12 mouse cellular contexts compared by ENCODE assay signal in genomic region chr1:88445400-88445799, GRCm38 (mm10). TPM values are rescaled to one million over a fixed set of nuclear protein-coding genes. Genes with fewer than 3 reads are reported as not detected.
DNase-seq lines count a peak whose midpoint lies in the region; TF ChIP-seq lines count a peak whose summit lies in the region.
"Had no signal": no experiment of that assay in that cellular context is flagged by ENCODE, and none has a peak within 500 bp of the region (broad histone marks: within the 10 kb centered on the region; RNA-seq: fewer than 3 reads in every experiment).

No protein-coding gene starts in this region.

- DNase-seq in embryo, embryonic 10 days (ENCODE audit: low spot score) = peak; percentile 62
- no peak for DNase-seq in embryo, embryonic 9.5 days (ENCODE audit: extremely low spot score)
- DNase-seq in layer of hippocampus, adult 2 months (ENCODE audit: low spot score in 2 of 2) = no peak
- no peak for DNase-seq in layer of hippocampus, adult 18-20 months (ENCODE audit: low spot score in 2 of 2)
- peak; percentile 32 for DNase-seq in CD4-positive helper T cell, adult 2 months (ENCODE audit: low read depth, low spot score)
- peak; percentile 28 for DNase-seq in brain, embryonic 14.5 days (ENCODE audit: low read depth)
- DNase-seq in urinary bladder, postnatal 4 days (ENCODE audit: low spot score in 2 of 2) = no peak
- DNase-seq in right cerebral cortex, postnatal 25 days = no peak
- DNase-seq: adrenal gland, postnatal 36 days had no signal

- H3K27ac ChIP-seq in layer of hippocampus, adult 2 months = no peak overlapping the region
- H3K27ac ChIP-seq: heart, embryonic 15.5 days; limb, embryonic 13.5 days; midbrain, embryonic 10.5 days had no signal

- TF ChIP-seq CTCF in layer of hippocampus, adult 2 months (conservative IDR thresholded peaks at IDR 0.05) = peak; percentile 77
- TF ChIP-seq CTCF in brain, embryonic 14.5 days (IDR thresholded peaks at IDR 0.05; ENCODE audit: borderline replicate concordance, extremely low read depth, insufficient read depth, insufficient read length) = peak; percentile 55; the same call in 1 of the 2 replicates

- no peak for TF ChIP-seq POLR2A in brain, embryonic 14.5 days (IDR thresholded peaks at IDR 0.05; ENCODE audit: borderline replicate concordance, extremely low read depth, insufficient read depth, insufficient read length, poor library complexity, severe bottlenecking)

- H3K4me3 ChIP-seq in layer of hippocampus, adult 2 months = no peak overlapping the region
- H3K4me3 ChIP-seq: heart, embryonic 15.5 days; limb, embryonic 13.5 days; midbrain, embryonic 10.5 days had no signal

RNA-seq across cellular contexts. Expression of gene Spp2, which starts 38.6 kb away (rescaled TPM):
- not detected for total RNA-seq in layer of hippocampus, adult 2 months (2021)
- not detected for total RNA-seq in layer of hippocampus, adult 18-20 months (2021)
- 0.42 and 0.54 TPM in 2 replicates for polyA plus RNA-seq in brain, embryonic 14.5 days (2012; rRNA removed)
- total RNA-seq: adrenal gland, postnatal 36 days had no signal
- polyA plus RNA-seq: limb, embryonic 13.5 days; midbrain, embryonic 10.5 days had no signal

Comparison
In these comparisons a context has a peak if more than half of its experiments do, and no peak if none do; other contexts are left out.
1. DNase-seq: peak in embryo, embryonic 10 days (single experiment), CD4-positive helper T cell, adult 2 months (single experiment) and brain, embryonic 14.5 days (single experiment); none in embryo, embryonic 9.5 days (single experiment), layer of hippocampus, adult 2 months (0 of 2), layer of hippocampus, adult 18-20 months (0 of 2), urinary bladder, postnatal 4 days (0 of 2) and right cerebral cortex, postnatal 25 days (single experiment).